Mouse (Mus musculus) forebrain, postnatal 0 days (tissue): Measurements from ENCODE around the gene Nexn. TPM values are rescaled to one million over a fixed set of nuclear protein-coding genes. Genes with fewer than 3 reads are reported as not detected.

ENCODE experiments used
- ATAC-seq: fragments of 200-750 bp; cut with Nextera tagmentation; 2 replicates; pipeline ENCODE4 v1.8.0; 2017; ENCODE audit warnings: mild to moderate bottlenecking, moderate library complexity
- DNase-seq: peaks from one replicate; pipeline ENCODE4 v3.0.0-alpha.2; 2015
- H3K27ac ChIP-seq: fragments of 300-500 bp; sonication (generic); 2 replicates; pipeline ENCODE4 v1.5.1; 2014; ENCODE audit warnings: low read depth, mild to moderate bottlenecking, antibody characterized with exemption, low read length, moderate library complexity, mixed read lengths
- H3K27me3 ChIP-seq: fragments of 300-500 bp; sonication (generic); 2 replicates; pipeline ENCODE4 v1.6.1; 2014; ENCODE audit warnings: mild to moderate bottlenecking, low read length, mixed read lengths; ENCODE audit not compliant: insufficient read depth
- H3K36me3 ChIP-seq: fragments of 300-500 bp; sonication (generic); 2 replicates; pipeline ENCODE4 v1.6.1; 2014; ENCODE audit warnings: mild to moderate bottlenecking, moderate library complexity; ENCODE audit not compliant: insufficient read depth
- H3K4me1 ChIP-seq: fragments of 300-500 bp; sonication (generic); 2 replicates; pipeline ENCODE4 v1.6.1; 2014; ENCODE audit warnings: antibody characterized with exemption; ENCODE audit not compliant: insufficient read depth
- H3K4me2 ChIP-seq: fragments of 300-500 bp; sonication (generic); 2 replicates; pipeline ENCODE4 v1.6.1; 2014; ENCODE audit warnings: low read depth, mild to moderate bottlenecking, moderate library complexity
- H3K4me3 ChIP-seq: fragments of 300-500 bp; sonication (generic); 2 replicates; pipeline ENCODE4 v1.5.1; 2014; ENCODE audit warnings: low read depth, low read length, mixed read lengths
- H3K9ac ChIP-seq: fragments of 300-500 bp; sonication (generic); 2 replicates; pipeline ENCODE4 v1.6.1; 2014; ENCODE audit warnings: mild to moderate bottlenecking
- H3K9me3 ChIP-seq: fragments of 300-500 bp; sonication (generic); 2 replicates; pipeline ENCODE4 v1.6.1; 2016; ENCODE audit warnings: low read length
- CTCF ChIP-seq: sonication (generic); IDR thresholded peaks from 2 replicates; pipeline ENCODE4 v1.5.1; 2016; ENCODE audit warnings: antibody characterized with exemption, control low read depth, low read depth
- WGBS: fragments of 180-500 bp; shearing (Covaris S2); extraction: QIAGEN DNeasy Blood & Tissue Kit; methylation state at CpG from one replicate; pipeline ENCODE4 v1.1.7; 2014; 5-methylcytosine and 5-hydroxymethylcytosine counted together
- polyA plus RNA-seq: library from polyadenylated mRNA; unstranded; fragments of >200 nt; fragmentation: Nextera tagmentation; extraction: Ambion mirVana; gene quantifications from 2 replicates; pipeline ENCODE4 v1.2.1, GENCODE M21; 2015
- total RNA-seq: library from RNA; depleted of rRNA; stranded (reverse); fragments of >200 nt; gene quantifications from 2 replicates; pipeline ENCODE4 v1.2.3, GENCODE M21; 2014

Gene Nexn
- total and polyA plus RNA-seq, 2 experiments from 2014 or later, result 0.38 to 4.2 TPM

DNA sequence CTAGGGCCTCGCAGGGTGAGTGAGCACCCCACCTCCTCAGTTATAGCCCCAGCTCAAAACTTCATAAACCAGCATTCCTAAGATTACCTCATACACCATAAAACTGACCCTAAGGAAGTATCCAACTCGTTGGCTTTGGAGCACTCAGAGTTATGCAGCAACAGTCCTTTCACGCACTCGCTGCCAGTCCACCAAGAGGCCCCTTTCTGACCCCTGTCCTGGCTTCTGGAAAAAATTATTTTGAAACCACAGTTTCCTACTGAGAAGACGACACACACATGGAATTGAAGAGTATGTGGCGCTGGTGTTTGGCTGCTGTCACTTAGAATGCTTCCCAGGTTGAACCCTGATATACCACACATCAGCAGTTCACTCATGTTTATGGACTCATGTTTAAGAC lies 25.7 kb upstream of the Nexn start:
- TF ChIP-seq CTCF, result no peak
- Histone ChIP-seq H3K4me2 (no peak overlapping the region), H3K4me3 (no peak overlapping the region), H3K4me1 (no peaks in the 10 kb centered on the region), H3K27ac (no peak overlapping the region), H3K9ac (no peak overlapping the region), H3K9me3 (no peaks in the 10 kb centered on the region), H3K27me3 (no peaks in the 10 kb centered on the region), H3K36me3 (peaks cover 83% of the 10 kb centered on the region)
- ATAC-seq (no peak), DNase-seq (no peak)
- WGBS, result 92% methylated on average over 6 of the region's 6 CpGs

DNA sequence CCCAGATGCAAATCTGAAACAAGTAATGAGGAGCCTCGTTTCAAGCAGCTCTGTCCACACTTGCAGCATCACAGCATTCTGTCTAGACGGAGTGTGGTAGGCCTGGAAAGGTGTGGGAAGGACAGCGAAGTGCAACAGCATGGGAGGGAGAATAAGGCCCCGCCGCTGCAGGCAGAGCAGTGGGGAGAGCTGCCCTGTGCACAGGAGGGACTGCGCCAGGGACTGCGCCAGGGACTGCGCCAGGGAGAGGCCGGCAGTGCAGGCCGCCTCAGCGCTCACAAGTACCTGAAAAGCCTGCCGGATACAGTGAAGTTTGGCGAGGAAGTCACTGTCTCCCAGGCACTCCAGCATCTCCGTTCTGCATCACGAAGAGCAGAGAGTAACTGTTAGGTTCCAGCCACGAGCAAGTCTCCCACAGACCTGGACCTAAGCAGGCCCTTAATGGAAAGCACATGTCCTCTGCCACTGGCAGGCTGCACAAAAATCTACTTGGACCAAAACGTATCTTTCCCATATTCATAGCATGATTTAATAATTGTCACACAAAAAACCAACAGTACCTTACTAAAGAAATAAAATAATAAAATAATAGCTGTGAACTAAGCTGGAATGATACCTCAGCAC lies 24.1 kb upstream of the Nexn start:
- WGBS, result 82% methylated on average over 17 of the region's 17 CpGs
- TF ChIP-seq CTCF, result no peak
- no peaks in the 10 kb centered on the region for H3K27me3 ChIP-seq
- no peak for DNase-seq
- no peak overlapping the region for H3K4me2 ChIP-seq
- no peak for ATAC-seq
- no peak overlapping the region for H3K9ac ChIP-seq
- no peak overlapping the region for H3K27ac ChIP-seq
- no peaks in the 10 kb centered on the region for H3K4me1 ChIP-seq
- H3K9me3 ChIP-seq, result no peaks in the 10 kb centered on the region
- peaks cover 78% of the 10 kb centered on the region for H3K36me3 ChIP-seq
- no peak overlapping the region for H3K4me3 ChIP-seq

DNA sequence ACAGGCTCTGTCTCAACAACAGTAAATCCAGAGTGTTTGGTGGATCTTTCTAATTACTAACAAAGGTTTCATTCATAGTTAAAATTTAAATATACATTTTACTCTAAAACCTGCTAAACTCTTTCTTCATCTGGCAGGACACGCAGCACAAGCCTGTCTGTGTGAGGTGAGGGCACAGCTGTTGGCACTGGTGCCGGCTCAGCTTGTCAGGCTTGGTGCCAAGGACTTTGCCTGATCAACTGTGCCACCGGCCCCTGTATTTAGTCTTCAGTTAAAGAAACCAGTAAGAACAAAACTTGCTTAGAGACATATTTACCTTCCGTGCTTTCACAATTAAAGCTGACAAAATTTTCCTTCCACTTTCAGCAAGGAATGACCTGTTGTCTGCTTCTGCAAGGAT lies 22.6 kb upstream of the Nexn start:
- no peak overlapping the region for H3K4me3 ChIP-seq
- WGBS, result 34% methylated on average over 4 of the region's 4 CpGs
- peaks cover 78% of the 10 kb centered on the region for H3K36me3 ChIP-seq
- TF ChIP-seq CTCF, result no peak
- no peak for ATAC-seq
- DNase-seq, result no peak
- no peaks in the 10 kb centered on the region for H3K27me3 ChIP-seq
- no peak overlapping the region for H3K27ac ChIP-seq
- no peak overlapping the region for H3K4me2 ChIP-seq
- no peak overlapping the region for H3K9ac ChIP-seq
- no peaks in the 10 kb centered on the region for H3K9me3 ChIP-seq
- no peaks in the 10 kb centered on the region for H3K4me1 ChIP-seq

DNA sequence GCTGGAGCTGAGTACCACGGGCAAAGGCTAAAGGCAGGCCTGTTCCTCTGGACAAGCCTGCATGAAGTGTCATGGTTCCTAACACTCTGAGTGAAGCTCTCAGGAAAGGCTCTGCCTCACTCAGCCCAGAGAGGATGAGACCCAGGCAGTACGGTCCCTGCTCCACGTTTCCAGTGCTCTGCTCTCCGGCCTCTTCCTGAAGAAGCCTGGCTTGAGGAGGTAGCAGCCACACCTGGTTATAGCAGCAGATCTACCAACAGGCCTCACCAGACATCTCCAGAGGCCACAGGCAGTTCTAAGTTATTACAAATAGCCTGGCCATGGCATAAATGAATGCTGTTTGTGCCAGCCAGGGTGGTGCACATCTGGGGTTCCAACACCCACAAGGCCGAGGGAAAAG lies 22.1 kb upstream of the Nexn start:
- ATAC-seq (no peak), DNase-seq (no peak)
- Histone ChIP-seq H3K4me1 (no peaks in the 10 kb centered on the region), H3K27ac (no peak overlapping the region), H3K4me3 (no peak overlapping the region), H3K9ac (no peak overlapping the region), H3K36me3 (peaks cover 77% of the 10 kb centered on the region), H3K27me3 (no peaks in the 10 kb centered on the region), H3K9me3 (no peaks in the 10 kb centered on the region), H3K4me2 (no peak overlapping the region)
- WGBS, result 87% methylated on average over 5 of the region's 5 CpGs
- no peak for TF ChIP-seq CTCF

DNA sequence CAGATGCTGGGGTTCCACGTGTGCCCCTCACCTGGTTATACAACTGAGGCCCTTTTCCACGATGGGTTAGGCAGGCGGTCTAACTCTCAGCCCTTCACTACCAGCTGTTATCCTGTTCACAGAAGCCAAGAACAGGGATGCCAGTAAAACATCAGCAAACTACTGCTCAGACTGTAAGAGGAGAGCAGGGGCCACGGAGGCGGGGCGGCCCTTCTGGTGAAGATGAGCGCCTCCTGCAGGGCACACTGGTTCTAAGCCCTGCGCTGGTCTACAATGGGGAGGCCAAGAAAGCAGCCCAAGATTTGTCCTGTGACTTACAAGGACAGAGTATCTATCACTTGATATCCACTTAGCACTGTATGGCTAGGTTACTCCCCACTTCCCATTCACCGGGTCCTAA lies 21.7 kb upstream of the Nexn start:
- H3K4me1 ChIP-seq, result no peaks in the 10 kb centered on the region
- DNase-seq (no peak), ATAC-seq (no peak)
- peaks cover 78% of the 10 kb centered on the region for H3K36me3 ChIP-seq
- no peak overlapping the region for H3K9ac ChIP-seq
- 84% methylated on average over 9 of the region's 9 CpGs for WGBS
- no peak overlapping the region for H3K4me3 ChIP-seq
- H3K27me3 ChIP-seq, result no peaks in the 10 kb centered on the region
- H3K4me2 ChIP-seq, result no peak overlapping the region
- peak; percentile 11; the same call in 1 of the 2 replicates for TF ChIP-seq CTCF
- no peaks in the 10 kb centered on the region for H3K9me3 ChIP-seq
- no peak overlapping the region for H3K27ac ChIP-seq

DNA sequence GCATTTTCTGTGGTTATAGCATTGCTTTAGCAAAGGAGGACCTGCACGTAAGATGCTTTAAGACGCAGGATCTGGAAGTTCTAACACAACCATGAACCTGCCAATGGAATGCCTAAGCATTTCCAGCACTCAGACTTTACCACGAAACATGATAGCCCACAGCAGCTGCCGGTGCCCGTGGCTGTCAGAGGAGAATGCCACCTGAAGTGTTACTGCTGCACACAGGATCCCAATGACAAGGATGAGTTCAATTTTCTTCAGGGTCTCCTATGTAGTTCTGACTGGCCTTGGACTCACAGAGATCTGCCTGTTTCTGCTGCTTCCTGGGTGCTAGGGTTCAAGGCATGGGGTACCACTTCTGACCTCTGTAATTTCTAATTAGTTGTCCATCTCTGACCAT lies 18.6 kb upstream of the Nexn start:
- H3K27me3 ChIP-seq, result no peaks in the 10 kb centered on the region
- ATAC-seq (no peak), DNase-seq (no peak)
- H3K9ac ChIP-seq, result no peak overlapping the region
- H3K4me2 ChIP-seq, result no peak overlapping the region
- no peaks in the 10 kb centered on the region for H3K9me3 ChIP-seq
- no peak overlapping the region for H3K4me3 ChIP-seq
- WGBS, result 95% methylated on average over 5 of the region's 5 CpGs
- H3K36me3 ChIP-seq, result peaks cover 61% of the 10 kb centered on the region
- no peak for TF ChIP-seq CTCF
- H3K27ac ChIP-seq, result no peak overlapping the region
- no peaks in the 10 kb centered on the region for H3K4me1 ChIP-seq

DNA sequence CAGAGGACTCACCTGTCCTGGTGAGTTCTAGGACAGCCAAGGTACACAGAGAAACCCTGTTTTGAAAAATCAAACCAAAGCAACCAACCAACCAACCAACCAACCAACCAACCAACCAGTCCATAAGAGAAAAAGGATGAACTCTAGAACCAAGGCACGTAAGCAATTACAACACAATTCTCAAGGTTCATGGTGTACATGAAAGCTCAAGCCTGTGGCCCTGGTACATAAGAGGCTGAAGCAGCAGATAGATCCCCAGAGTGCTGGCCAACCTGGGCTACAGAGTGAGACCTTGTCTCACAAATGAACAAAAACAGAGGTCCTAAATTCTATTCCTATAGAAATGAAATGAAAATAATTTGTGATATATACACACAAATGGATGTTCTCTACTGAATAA lies 18.2 kb upstream of the Nexn start:
- Histone ChIP-seq H3K9ac (no peak overlapping the region), H3K4me1 (no peaks in the 10 kb centered on the region), H3K4me3 (no peak overlapping the region), H3K36me3 (peaks cover 59% of the 10 kb centered on the region), H3K9me3 (no peaks in the 10 kb centered on the region), H3K27ac (no peak overlapping the region), H3K4me2 (no peak overlapping the region), H3K27me3 (no peaks in the 10 kb centered on the region)
- no peak for TF ChIP-seq CTCF
- DNase-seq (no peak), ATAC-seq (no peak)
- 100% methylated on average over 1 of the region's 1 CpGs for WGBS
